12 mouse cellular contexts compared by ENCODE assay signal in genomic region chr4:105281751-105282231, GRCm38 (mm10).
DNase-seq lines count a peak whose midpoint lies in the region; ATAC-seq and TF ChIP-seq lines count a peak whose summit lies in the region.
"Had no signal": no experiment of that assay in that cellular context is flagged by ENCODE, and none has a peak within 500 bp of the region (broad histone marks: within the 10 kb centered on the region; RNA-seq: fewer than 3 reads in every experiment).

No protein-coding gene starts in this region.

- no peak for TF ChIP-seq CTCF in stomach, postnatal 0 days (IDR thresholded peaks at IDR 0.05; ENCODE audit: low read depth)

- peak overlapping the region; percentile 88 for H3K27ac ChIP-seq in hindbrain, embryonic 10.5 days
- no peak overlapping the region for H3K27ac ChIP-seq in hindbrain, embryonic 14.5 days
- H3K27ac ChIP-seq in stomach, embryonic 14.5 days (ENCODE audit: low read length) = no peak overlapping the region
- no peak overlapping the region for H3K27ac ChIP-seq in stomach, postnatal 0 days (replicated peaks)
- no peak overlapping the region for H3K27ac ChIP-seq in hindbrain, embryonic 16.5 days (ENCODE audit: low read depth, low read length)
- H3K27ac ChIP-seq: macrophage had no signal

- peak; percentile 61 for DNase-seq in hindbrain, embryonic 10.5 days (ENCODE audit: low spot score)
- DNase-seq in hindbrain, embryonic 14.5 days (ENCODE audit: low spot score) = no peak
- no peak for DNase-seq in stomach, postnatal 0 days (ENCODE audit: low spot score)
- DNase-seq in urinary bladder, postnatal 36 days (ENCODE audit: low spot score in 2 of 2) = no peak
- DNase-seq in gastrocnemius, postnatal 4 days (ENCODE audit: low spot score in 2 of 2) = no peak
- DNase-seq in heart, adult 9 months (ENCODE audit: low spot score in 2 of 2) = no peak
- DNase-seq: cerebellum, adult 11-12 months; heart, postnatal 4 days had no signal

- H3K9me3 ChIP-seq in hindbrain, embryonic 10.5 days = no peaks in the 10 kb centered on the region
- H3K9me3 ChIP-seq in hindbrain, embryonic 14.5 days (ENCODE audit: control insufficient read depth, low read length) = no peaks in the 10 kb centered on the region
- H3K9me3 ChIP-seq in stomach, embryonic 14.5 days (ENCODE audit: control insufficient read depth, low read depth, low read length) = no peaks in the 10 kb centered on the region
- H3K9me3 ChIP-seq in stomach, postnatal 0 days (ENCODE audit: control insufficient read depth, low read length) = no peaks in the 10 kb centered on the region
- H3K9me3 ChIP-seq in hindbrain, embryonic 16.5 days (ENCODE audit: control insufficient read depth, low read length) = no peaks in the 10 kb centered on the region

- no peaks in the 10 kb centered on the region for H3K36me3 ChIP-seq in hindbrain, embryonic 10.5 days
- H3K36me3 ChIP-seq in hindbrain, embryonic 14.5 days (replicated peaks; ENCODE audit: control insufficient read depth, insufficient read depth) = no peaks in the 10 kb centered on the region
- H3K36me3 ChIP-seq in stomach, embryonic 14.5 days (ENCODE audit: control insufficient read depth, insufficient read depth, low read length) = no peaks in the 10 kb centered on the region
- no peaks in the 10 kb centered on the region for H3K36me3 ChIP-seq in stomach, postnatal 0 days (ENCODE audit: control insufficient read depth, insufficient read depth, low read length)
- H3K36me3 ChIP-seq in hindbrain, embryonic 16.5 days (ENCODE audit: control insufficient read depth, insufficient read depth, low read length) = no peaks in the 10 kb centered on the region

- no peak overlapping the region for H3K9ac ChIP-seq in hindbrain, embryonic 14.5 days
- no peak overlapping the region for H3K9ac ChIP-seq in stomach, embryonic 14.5 days (replicated peaks; ENCODE audit: low read depth, low read length)
- H3K9ac ChIP-seq in stomach, postnatal 0 days (ENCODE audit: low read length) = no peak overlapping the region
- no peak overlapping the region for H3K9ac ChIP-seq in hindbrain, embryonic 16.5 days (ENCODE audit: low read depth, low read length)

- H3K4me3 ChIP-seq in hindbrain, embryonic 10.5 days = peak overlapping the region; percentile 7; the same call in 1 of the 2 replicates
- no peak overlapping the region for H3K4me3 ChIP-seq in hindbrain, embryonic 14.5 days (replicated peaks; ENCODE audit: low read length)
- H3K4me3 ChIP-seq in stomach, embryonic 14.5 days (ENCODE audit: low read depth, low read length) = no peak overlapping the region
- H3K4me3 ChIP-seq in stomach, postnatal 0 days (ENCODE audit: low read depth, low read length) = no peak overlapping the region
- no peak overlapping the region for H3K4me3 ChIP-seq in hindbrain, embryonic 16.5 days (ENCODE audit: low read length)

- 0 out of 2 replicates have a peak, but pooled peaks cover 3% of the 10 kb centered on the region for H3K27me3 ChIP-seq in hindbrain, embryonic 10.5 days (ENCODE audit: insufficient read depth, poor library complexity, severe bottlenecking)
- no peaks in the 10 kb centered on the region for H3K27me3 ChIP-seq in hindbrain, embryonic 14.5 days (ENCODE audit: control insufficient read depth, insufficient read depth, low read length)
- H3K27me3 ChIP-seq in stomach, embryonic 14.5 days (ENCODE audit: control insufficient read depth, insufficient read depth, low read length) = no peaks in the 10 kb centered on the region
- H3K27me3 ChIP-seq in stomach, postnatal 0 days (ENCODE audit: control insufficient read depth, insufficient read depth, low read length) = no peaks in the 10 kb centered on the region
- H3K27me3 ChIP-seq in hindbrain, embryonic 16.5 days (replicated peaks; ENCODE audit: control insufficient read depth, insufficient read depth, low read length) = no peaks in the 10 kb centered on the region

- no peak for TF ChIP-seq EP300 in stomach, postnatal 0 days (optimal IDR thresholded peaks at IDR 0.05)

- no peak overlapping the region for H3K4me2 ChIP-seq in hindbrain, embryonic 14.5 days (replicated peaks)
- H3K4me2 ChIP-seq in stomach, embryonic 14.5 days (replicated peaks; ENCODE audit: low read depth, low read length) = no peak overlapping the region
- H3K4me2 ChIP-seq in stomach, postnatal 0 days (replicated peaks; ENCODE audit: low read depth) = no peak overlapping the region
- H3K4me2 ChIP-seq in hindbrain, embryonic 16.5 days (ENCODE audit: low read length) = no peak overlapping the region

- no peak for ATAC-seq in hindbrain, embryonic 14.5 days (ENCODE audit: low FRiP score)
- ATAC-seq in stomach, embryonic 14.5 days (ENCODE audit: insufficient number of reproducible peaks, insufficient read depth, low FRiP score, low read depth) = peak; percentile 50; the same call in 1 of the 2 replicates
- ATAC-seq in stomach, postnatal 0 days (ENCODE audit: low FRiP score, low TSS enrichment) = no peak
- peak; percentile 76; the same call in 1 of the 2 replicates for ATAC-seq in hindbrain, embryonic 16.5 days
- ATAC-seq: activated CD4-positive, CD25-positive, alpha-beta regulatory T cell, adult 4 months had no signal

- H3K4me1 ChIP-seq in hindbrain, embryonic 10.5 days (replicated peaks) = peaks cover 61% of the 10 kb centered on the region
- peaks cover 10% of the 10 kb centered on the region; the same call in 1 of the 2 replicates for H3K4me1 ChIP-seq in hindbrain, embryonic 14.5 days (replicated peaks; ENCODE audit: control insufficient read depth, insufficient read depth, low read length)
- H3K4me1 ChIP-seq in stomach, embryonic 14.5 days (ENCODE audit: control insufficient read depth, insufficient read depth, low read length) = peaks cover 17% of the 10 kb centered on the region; the same call in 1 of the 2 replicates
- 0 out of 2 replicates have a peak, but pooled peaks cover 3% of the 10 kb centered on the region for H3K4me1 ChIP-seq in stomach, postnatal 0 days (replicated peaks; ENCODE audit: control insufficient read depth, insufficient read depth)
- peaks cover 2% of the 10 kb centered on the region for H3K4me1 ChIP-seq in hindbrain, embryonic 16.5 days (ENCODE audit: control insufficient read depth, insufficient read depth, low read depth, low read length)

- WGBS in hindbrain, embryonic 10.5 days = 15% methylated on average over 7 of the region's 7 CpGs
- 11% methylated on average over 7 of the region's 7 CpGs for WGBS in hindbrain, embryonic 14.5 days
- WGBS in stomach, embryonic 14.5 days = 42% methylated on average over 7 of the region's 7 CpGs
- 40% methylated on average over 7 of the region's 7 CpGs for WGBS in stomach, postnatal 0 days
- WGBS in hindbrain, embryonic 16.5 days = 23% methylated on average over 7 of the region's 7 CpGs

Comparison
In these comparisons a context has a peak if more than half of its experiments do, and no peak if none do; other contexts are left out.
1. ATAC-seq: peak in stomach, embryonic 14.5 days (single experiment) and hindbrain, embryonic 16.5 days (single experiment); none in hindbrain, embryonic 14.5 days (single experiment) and stomach, postnatal 0 days (single experiment).